Mouse (Mus musculus): Measurements from ENCODE around the gene Prrg3. TPM values are rescaled to one million over a fixed set of nuclear protein-coding genes. Genes with fewer than 3 reads are reported as not detected.

The Prrg3 gene
- polyA plus RNA-seq, 1 experiment from 2014 or later = 0.85 TPM

GRCm38 (mm10) chrX:71983205-71983604 lies 20.8 kb downstream of the Prrg3 start:
- Histone ChIP-seq H3K36me3 (no peaks in the 10 kb centered on the region), H3K4me1 (replicated peaks) (no peaks in the 10 kb centered on the region), H3K27ac (no peak overlapping the region), H3K4me2 (no peak overlapping the region), H3K4me3 (replicated peaks) (no peak overlapping the region), H3K9ac (no peak overlapping the region), H3K9me3 (replicated peaks) (no peaks in the 10 kb centered on the region), H3K27me3 (no peaks in the 10 kb centered on the region)
- WGBS (ENCODE audit: insufficient replicate concordance) = 47% methylated on average over 2 of the region's 2 CpGs
- no peak for ATAC-seq (ENCODE audit: low read depth)
- DNase-seq = no peak

- DNase-seq (no peak), ATAC-seq (ENCODE audit: low read depth) (no peak)
- Histone ChIP-seq H3K36me3 (no peaks in the 10 kb centered on the region), H3K4me3 (replicated peaks) (no peak overlapping the region), H3K9me3 (replicated peaks) (no peaks in the 10 kb centered on the region), H3K9ac (no peak overlapping the region), H3K4me1 (replicated peaks) (no peaks in the 10 kb centered on the region), H3K4me2 (no peak overlapping the region), H3K27ac (no peak overlapping the region), H3K27me3 (no peaks in the 10 kb centered on the region)
- 54% methylated on average over 1 of the region's 1 CpGs for WGBS (ENCODE audit: insufficient replicate concordance)
Measured at GRCm38 (mm10) chrX:71983775-71984174, 21.4 kb downstream of the Prrg3 start.

GRCm38 (mm10) chrX:71991549-71991948 lies 29.1 kb downstream of the Prrg3 start, which contains the start of gene Cnga2:
Cnga2 (plus strand) TSS chrX:71991849.
- Histone ChIP-seq H3K9ac (no peak within 1 kb of the TSS), H3K27ac (no peak within 1 kb of the TSS), H3K4me1 (replicated peaks) (no peaks in the 10 kb centered on the region), H3K36me3 (no peaks in the 10 kb centered on the region), H3K9me3 (replicated peaks) (no peaks in the 10 kb centered on the region), H3K27me3 (no peaks in the 10 kb centered on the region), H3K4me3 (replicated peaks) (no peak within 1 kb of the TSS), H3K4me2 (no peak within 1 kb of the TSS)
- DNase-seq (no peak), ATAC-seq (ENCODE audit: low read depth) (no peak)
- 62% methylated on average over 3 of the region's 3 CpGs for WGBS (ENCODE audit: insufficient replicate concordance)

- Histone ChIP-seq H3K27me3 (no peaks in the 10 kb centered on the region), H3K4me3 (replicated peaks) (no peak overlapping the region), H3K36me3 (no peaks in the 10 kb centered on the region), H3K4me2 (no peak overlapping the region), H3K9me3 (replicated peaks) (no peaks in the 10 kb centered on the region), H3K9ac (no peak overlapping the region), H3K4me1 (replicated peaks) (no peaks in the 10 kb centered on the region), H3K27ac (no peak overlapping the region)
- DNase-seq (no peak), ATAC-seq (ENCODE audit: low read depth) (no peak)
- WGBS (ENCODE audit: insufficient replicate concordance) = 21% methylated on average over 1 of the region's 1 CpGs
Measured at GRCm38 (mm10) chrX:71995972-71996371, 33.5 kb downstream of the Prrg3 start.

- H3K27me3 ChIP-seq = no peaks in the 10 kb centered on the region
- H3K9ac ChIP-seq = no peak overlapping the region
- DNase-seq (no peak), ATAC-seq (ENCODE audit: low read depth) (no peak)
- no peak overlapping the region for H3K27ac ChIP-seq
- H3K36me3 ChIP-seq = no peaks in the 10 kb centered on the region
- no peaks in the 10 kb centered on the region for H3K4me1 ChIP-seq (replicated peaks)
- no peak overlapping the region for H3K4me3 ChIP-seq (replicated peaks)
- H3K9me3 ChIP-seq (replicated peaks) = no peaks in the 10 kb centered on the region
- no peak overlapping the region for H3K4me2 ChIP-seq
Measured at GRCm38 (mm10) chrX:72009930-72010329, 47.5 kb downstream of the Prrg3 start.

- no peak for ATAC-seq (ENCODE audit: low read depth)
- H3K4me1 ChIP-seq (replicated peaks) = no peaks in the 10 kb centered on the region
- no peak overlapping the region for H3K4me3 ChIP-seq (replicated peaks)
- H3K9ac ChIP-seq = no peak overlapping the region
- 53% methylated on average over 9 of the region's 9 CpGs for WGBS (ENCODE audit: insufficient replicate concordance)
- no peak for DNase-seq
- no peaks in the 10 kb centered on the region for H3K9me3 ChIP-seq (replicated peaks)
- H3K27ac ChIP-seq = no peak overlapping the region
- no peak overlapping the region for H3K4me2 ChIP-seq
- H3K36me3 ChIP-seq = no peaks in the 10 kb centered on the region
- H3K27me3 ChIP-seq = no peaks in the 10 kb centered on the region
Measured at GRCm38 (mm10) chrX:72012236-72012635, 49.8 kb downstream of the Prrg3 start.

- Histone ChIP-seq H3K27me3 (no peaks in the 10 kb centered on the region), H3K4me3 (replicated peaks) (no peak overlapping the region), H3K4me2 (no peak overlapping the region), H3K36me3 (no peaks in the 10 kb centered on the region), H3K9ac (no peak overlapping the region), H3K27ac (no peak overlapping the region), H3K9me3 (replicated peaks) (no peaks in the 10 kb centered on the region), H3K4me1 (replicated peaks) (no peaks in the 10 kb centered on the region)
- DNase-seq (no peak), ATAC-seq (ENCODE audit: low read depth) (no peak)
- WGBS (ENCODE audit: insufficient replicate concordance) = 24% methylated on average over 3 of the region's 3 CpGs
Measured at GRCm38 (mm10) chrX:72012804-72013203, 50.4 kb downstream of the Prrg3 start.

- 69% methylated on average over 1 of the region's 1 CpGs for WGBS (ENCODE audit: insufficient replicate concordance)
- no peak overlapping the region for H3K27ac ChIP-seq
- no peak for ATAC-seq (ENCODE audit: low read depth)
- H3K9ac ChIP-seq = no peak overlapping the region
- H3K36me3 ChIP-seq = no peaks in the 10 kb centered on the region
- H3K4me1 ChIP-seq (replicated peaks) = no peaks in the 10 kb centered on the region
- no peak for DNase-seq
- H3K4me2 ChIP-seq = no peak overlapping the region
- H3K9me3 ChIP-seq (replicated peaks) = no peaks in the 10 kb centered on the region
- no peak overlapping the region for H3K4me3 ChIP-seq (replicated peaks)
- H3K27me3 ChIP-seq = no peaks in the 10 kb centered on the region
Measured at GRCm38 (mm10) chrX:72022241-72022640, 59.8 kb downstream of the Prrg3 start.

Other genes with a start within 250 kb of the Prrg3 start
- gene Vma21, start 146.7 kb upstream of the Prrg3 start, polyA plus RNA-seq (2015; fragmentation: Nextera tagmentation; extraction: Ambion mirVana) = 36.9 and 39.0 TPM in 2 replicates
- gene Gm1141, start 41.6 kb upstream of the Prrg3 start, polyA plus RNA-seq (2015; fragmentation: Nextera tagmentation; extraction: Ambion mirVana) = not detected in 2 replicates
- gene Fate1, start 10.4 kb downstream of the Prrg3 start, polyA plus RNA-seq (2015; fragmentation: Nextera tagmentation; extraction: Ambion mirVana) = not detected in 2 replicates
- gene Cnga2, start 29.2 kb downstream of the Prrg3 start, polyA plus RNA-seq (2015; fragmentation: Nextera tagmentation; extraction: Ambion mirVana) = 0.03 TPM in 1 of 2 replicates, not detected in the other